Mouse (Mus musculus) lung, embryonic 15.5 days (tissue): ENCODE measurements around the gene Tubg1. TPM values are rescaled to one million over a fixed set of nuclear protein-coding genes. Genes with fewer than 3 reads are reported as not detected.

Experiments
- ATAC-seq: fragments of 200-750 bp; cut with Nextera tagmentation; 2 replicates; pipeline ENCODE4 v1.8.0; 2017; ENCODE audit warnings: moderate number of reproducible peaks, borderline replicate concordance; ENCODE audit not compliant: low FRiP score, low TSS enrichment; ENCODE audit errors: extremely low read depth
- H3K27ac ChIP-seq: fragments of 300-500 bp; sonication (generic); 2 replicates; pipeline ENCODE4 v1.5.1; 2015; ENCODE audit warnings: moderate library complexity, mild to moderate bottlenecking, inconsistent platforms
- H3K27me3 ChIP-seq: fragments of 300-500 bp; sonication (generic); 2 replicates; pipeline ENCODE4 v1.6.1; 2015; ENCODE audit warnings: inconsistent platforms
- H3K36me3 ChIP-seq: fragments of 300-500 bp; sonication (generic); 2 replicates; pipeline ENCODE4 v1.6.1; 2015; ENCODE audit warnings: inconsistent platforms
- H3K4me1 ChIP-seq: fragments of 300-500 bp; sonication (generic); 2 replicates; pipeline ENCODE4 v1.6.1; 2015; ENCODE audit warnings: inconsistent platforms
- H3K4me2 ChIP-seq: fragments of 300-500 bp; sonication (generic); 2 replicates; pipeline ENCODE4 v1.6.1; 2015; ENCODE audit warnings: inconsistent platforms, mild to moderate bottlenecking, moderate library complexity
- H3K4me3 ChIP-seq: fragments of 300-500 bp; sonication (generic); 2 replicates; pipeline ENCODE4 v1.5.1; 2015; ENCODE audit warnings: mild to moderate bottlenecking, inconsistent platforms
- H3K9ac ChIP-seq: fragments of 300-500 bp; sonication (generic); 2 replicates; pipeline ENCODE4 v1.6.1; 2015; ENCODE audit warnings: inconsistent platforms
- H3K9me3 ChIP-seq: fragments of 300-500 bp; sonication (generic); 2 replicates; pipeline ENCODE4 v1.6.1; 2016; ENCODE audit warnings: inconsistent platforms
- WGBS: fragments of 180-500 bp; shearing (Covaris S2); methylation state at CpG from one replicate; pipeline ENCODE4 v1.1.7; 2015; 5-methylcytosine and 5-hydroxymethylcytosine counted together
- polyA plus RNA-seq: library from polyadenylated mRNA; unstranded; fragments of >200 nt; fragmentation: Nextera tagmentation; extraction: Ambion mirVana; gene quantifications from 2 replicates; pipeline ENCODE4 v1.2.1, GENCODE M21; 2015

The Tubg1 gene
- polyA plus RNA-seq, 1 experiment from 2014 or later = 89.6 TPM

- 37% methylated on average over 18 of the region's 18 CpGs for WGBS
- no peak overlapping the region for H3K4me2 ChIP-seq
- H3K4me1 ChIP-seq = peaks cover 3% of the 10 kb centered on the region
- no peak for ATAC-seq
- H3K36me3 ChIP-seq = peaks cover 17% of the 10 kb centered on the region
- 0 out of 2 replicates have a peak overlapping the region, but pooled peaks have one; percentile 15 for H3K27ac ChIP-seq
- H3K4me3 ChIP-seq = no peak overlapping the region
- no peak overlapping the region for H3K9ac ChIP-seq
- H3K9me3 ChIP-seq = no peaks in the 10 kb centered on the region
- H3K27me3 ChIP-seq = no peaks in the 10 kb centered on the region
Measured at GRCm38 (mm10) chr11:101130056-101130756, 10.5 kb downstream of the Tubg1 start.

- no peak overlapping the region for H3K27ac ChIP-seq
- H3K27me3 ChIP-seq = no peaks in the 10 kb centered on the region
- H3K9me3 ChIP-seq = no peaks in the 10 kb centered on the region
- H3K4me3 ChIP-seq = no peak overlapping the region
- 81% methylated on average over 2 of the region's 2 CpGs for WGBS
- ATAC-seq = no peak
- no peak overlapping the region for H3K9ac ChIP-seq
- H3K4me1 ChIP-seq = peaks cover 3% of the 10 kb centered on the region
- no peak overlapping the region for H3K4me2 ChIP-seq
- peaks cover 8% of the 10 kb centered on the region for H3K36me3 ChIP-seq
Measured at GRCm38 (mm10) chr11:101131187-101131586, 11.4 kb downstream of the Tubg1 start.

- no peak for ATAC-seq
- Histone ChIP-seq H3K4me2 (no peak overlapping the region), H3K9ac (no peak overlapping the region), H3K9me3 (no peaks in the 10 kb centered on the region), H3K4me3 (no peak overlapping the region), H3K27ac (no peak overlapping the region), H3K27me3 (no peaks in the 10 kb centered on the region), H3K36me3 (peaks cover 2% of the 10 kb centered on the region), H3K4me1 (peaks cover 4% of the 10 kb centered on the region)
- 88% methylated on average over 6 of the region's 6 CpGs for WGBS
Measured at GRCm38 (mm10) chr11:101131701-101132100, 12.0 kb downstream of the Tubg1 start.

GRCm38 (mm10) chr11:101133037-101133436, 13.3 kb downstream of the Tubg1 start:
- 0 out of 2 replicates have a peak, but pooled peaks have one; percentile 19 for ATAC-seq
- Histone ChIP-seq H3K9me3 (no peaks in the 10 kb centered on the region), H3K27ac (no peak overlapping the region), H3K4me1 (peaks cover 9% of the 10 kb centered on the region), H3K9ac (no peak overlapping the region), H3K36me3 (no peaks in the 10 kb centered on the region), H3K27me3 (no peaks in the 10 kb centered on the region), H3K4me3 (no peak overlapping the region), H3K4me2 (no peak overlapping the region)
- WGBS = 43% methylated on average over 12 of the region's 12 CpGs

- Histone ChIP-seq H3K36me3 (no peaks in the 10 kb centered on the region), H3K9ac (no peak overlapping the region), H3K4me2 (no peak overlapping the region), H3K27ac (no peak overlapping the region), H3K9me3 (no peaks in the 10 kb centered on the region), H3K4me1 (peaks cover 15% of the 10 kb centered on the region), H3K4me3 (no peak overlapping the region), H3K27me3 (no peaks in the 10 kb centered on the region)
- no peak for ATAC-seq
- WGBS = 75% methylated on average over 13 of the region's 13 CpGs
Measured at GRCm38 (mm10) chr11:101134217-101134865, 14.6 kb downstream of the Tubg1 start.

GRCm38 (mm10) chr11:101137000-101137399, 17.3 kb downstream of the Tubg1 start:
- WGBS = 66% methylated on average over 7 of the region's 7 CpGs
- peaks cover 20% of the 10 kb centered on the region for H3K4me1 ChIP-seq
- no peaks in the 10 kb centered on the region for H3K27me3 ChIP-seq
- no peak for ATAC-seq
- no peak overlapping the region for H3K9ac ChIP-seq
- no peaks in the 10 kb centered on the region for H3K36me3 ChIP-seq
- H3K4me3 ChIP-seq = no peak overlapping the region
- H3K9me3 ChIP-seq = no peaks in the 10 kb centered on the region
- peak overlapping the region; percentile 39 for H3K27ac ChIP-seq
- H3K4me2 ChIP-seq = no peak overlapping the region

- H3K9me3 ChIP-seq = no peaks in the 10 kb centered on the region
- no peak overlapping the region for H3K27ac ChIP-seq
- H3K4me3 ChIP-seq = no peak overlapping the region
- peak overlapping the region; percentile 29 for H3K4me2 ChIP-seq
- peak; percentile 42; the same call in 1 of the 2 replicates for ATAC-seq
- peaks cover 24% of the 10 kb centered on the region for H3K4me1 ChIP-seq
- H3K36me3 ChIP-seq = no peaks in the 10 kb centered on the region
- H3K27me3 ChIP-seq = no peaks in the 10 kb centered on the region
- WGBS = 19% methylated on average over 15 of the region's 15 CpGs
- H3K9ac ChIP-seq = no peak overlapping the region
Measured at GRCm38 (mm10) chr11:101138536-101139181, 18.9 kb downstream of the Tubg1 start.

GRCm38 (mm10) chr11:101140164-101140819, 20.6 kb downstream of the Tubg1 start:
- no peak for ATAC-seq
- 30% methylated on average over 27 of the region's 27 CpGs for WGBS
- H3K27ac ChIP-seq = peak overlapping the region; percentile 55

GRCm38 (mm10) chr11:101141088-101141487, 21.4 kb downstream of the Tubg1 start:
- H3K4me1 ChIP-seq = peaks cover 28% of the 10 kb centered on the region
- no peaks in the 10 kb centered on the region for H3K36me3 ChIP-seq
- no peak overlapping the region for H3K27ac ChIP-seq
- H3K4me3 ChIP-seq = no peak overlapping the region
- H3K27me3 ChIP-seq = no peaks in the 10 kb centered on the region
- no peak overlapping the region for H3K4me2 ChIP-seq
- no peaks in the 10 kb centered on the region for H3K9me3 ChIP-seq
- no peak for ATAC-seq
- no peak overlapping the region for H3K9ac ChIP-seq
- 77% methylated on average over 8 of the region's 8 CpGs for WGBS

More at GRCm38 (mm10) chr11:101140164-101140819, 20.6 kb downstream of the Tubg1 start:
- Histone ChIP-seq H3K4me2 (peak overlapping the region; percentile 57), H3K9ac (peak overlapping the region; percentile 25; the same call in 1 of the 2 replicates), H3K4me1 (peaks cover 28% of the 10 kb centered on the region), H3K4me3 (peak overlapping the region; percentile 31), H3K36me3 (no peaks in the 10 kb centered on the region), H3K27me3 (no peaks in the 10 kb centered on the region), H3K9me3 (no peaks in the 10 kb centered on the region)

GRCm38 (mm10) chr11:101142215-101142967, 22.7 kb downstream of the Tubg1 start:
- Histone ChIP-seq H3K4me2 (no peak overlapping the region), H3K9me3 (no peaks in the 10 kb centered on the region), H3K4me3 (no peak overlapping the region), H3K27me3 (no peaks in the 10 kb centered on the region), H3K4me1 (peaks cover 22% of the 10 kb centered on the region), H3K27ac (no peak overlapping the region), H3K36me3 (no peaks in the 10 kb centered on the region), H3K9ac (no peak overlapping the region)
- ATAC-seq = no peak
- whole genome bisulfite sequencing = 79% methylated on average over 10 of the region's 10 CpGs
